Mouse (Mus musculus): ENCODE results near the gene Otor.

Otor gene

DNA sequence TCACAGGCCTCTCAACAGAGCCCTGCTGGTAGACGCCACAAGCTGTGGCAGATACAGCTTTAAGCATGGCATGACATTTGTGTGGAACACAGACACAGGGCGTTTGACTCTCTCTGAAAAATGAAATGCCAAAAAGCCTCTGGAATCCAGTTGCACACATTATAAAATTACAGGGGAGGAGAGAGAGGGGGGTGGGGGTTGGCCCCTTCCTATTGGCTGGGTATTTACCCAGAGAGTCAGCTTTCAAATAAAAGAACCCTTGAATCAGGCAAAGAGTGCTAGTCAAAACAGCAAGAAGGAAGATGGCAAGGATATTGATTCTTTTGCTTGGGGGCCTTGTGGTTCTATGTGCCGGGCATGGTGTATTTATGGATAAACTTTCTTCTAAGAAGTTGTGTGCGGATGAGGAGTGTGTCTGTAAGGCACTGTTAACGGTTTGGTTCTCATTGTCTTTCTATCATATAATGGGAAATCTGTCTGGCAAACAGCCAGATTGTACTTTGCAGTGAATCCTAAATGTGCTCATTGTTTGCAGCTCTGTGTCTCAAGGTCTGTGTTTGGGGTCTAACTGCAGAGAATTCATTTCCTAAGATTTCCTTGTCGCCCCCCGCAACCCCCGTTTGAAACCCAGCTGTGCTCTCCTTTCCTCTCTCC lies at the start of gene Otor:
TSS of gene Otor (plus strand) at position 276 of the 654 bp plus-strand sequence.
- DNase-seq (ENCODE audit: low spot score), result no peak

DNA sequence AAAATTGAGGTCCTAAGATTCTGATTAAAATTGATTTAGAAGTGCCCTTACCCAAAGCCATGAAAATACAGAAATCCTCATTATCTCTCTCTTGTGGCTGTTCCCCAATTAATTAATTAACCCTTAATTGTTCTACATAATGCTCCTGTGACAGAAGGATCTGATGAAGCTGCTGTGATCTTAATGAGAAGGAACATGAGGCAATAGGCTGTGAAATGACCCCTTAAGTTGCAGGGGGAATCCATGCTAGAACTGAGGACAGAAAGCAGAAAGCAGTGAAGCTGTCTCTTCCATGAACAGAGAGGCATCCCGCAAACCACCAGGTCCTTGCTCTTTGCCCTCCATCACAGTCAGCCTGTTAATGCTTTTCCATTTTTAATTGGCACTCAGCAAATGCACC lies 47.0 kb upstream of the Otor start:
- no peak for DNase-seq (ENCODE audit: low spot score)

DNA sequence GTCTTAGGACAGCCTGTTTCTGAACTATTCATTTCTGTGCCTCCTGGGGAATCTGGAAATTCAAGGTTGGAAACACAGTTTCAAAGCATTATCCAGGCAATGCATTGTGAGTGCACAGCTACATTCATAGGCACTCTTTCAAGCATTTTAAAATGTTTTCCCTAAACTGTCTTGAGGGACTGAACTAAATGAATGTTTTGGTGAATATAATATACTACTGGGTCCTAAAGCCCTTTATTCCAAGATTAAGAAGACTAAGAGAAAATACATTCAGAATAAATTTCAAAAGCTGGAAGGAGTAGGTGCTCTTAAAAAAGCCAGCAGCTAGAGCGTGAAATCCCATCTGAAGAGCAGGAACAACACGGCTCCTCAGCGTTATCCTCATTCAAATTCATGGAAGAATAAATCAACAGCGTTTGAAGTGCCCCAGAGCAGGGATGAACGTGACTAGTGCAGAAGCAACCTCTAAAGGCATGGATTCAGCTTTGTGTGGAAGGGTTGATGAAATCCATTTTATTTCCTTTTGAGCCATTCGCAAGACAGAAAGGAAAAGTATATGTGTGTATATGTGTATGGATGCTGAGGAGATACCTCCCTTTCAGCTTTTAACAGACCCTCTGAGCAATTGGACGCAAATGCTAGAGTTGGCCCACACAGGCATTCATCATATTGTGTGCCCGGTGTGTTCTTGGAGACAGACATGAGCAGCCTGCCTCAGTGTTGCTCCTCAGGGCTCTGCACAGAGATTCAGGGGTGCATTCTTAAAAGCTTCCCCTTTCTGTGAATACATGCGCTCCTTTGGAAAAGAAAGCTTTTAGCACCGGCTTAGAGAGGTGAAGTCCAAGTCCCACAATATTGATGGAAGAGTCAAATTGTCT lies 45.7 kb upstream of the Otor start:
- DNase-seq (ENCODE audit: low spot score), result no peak

DNA sequence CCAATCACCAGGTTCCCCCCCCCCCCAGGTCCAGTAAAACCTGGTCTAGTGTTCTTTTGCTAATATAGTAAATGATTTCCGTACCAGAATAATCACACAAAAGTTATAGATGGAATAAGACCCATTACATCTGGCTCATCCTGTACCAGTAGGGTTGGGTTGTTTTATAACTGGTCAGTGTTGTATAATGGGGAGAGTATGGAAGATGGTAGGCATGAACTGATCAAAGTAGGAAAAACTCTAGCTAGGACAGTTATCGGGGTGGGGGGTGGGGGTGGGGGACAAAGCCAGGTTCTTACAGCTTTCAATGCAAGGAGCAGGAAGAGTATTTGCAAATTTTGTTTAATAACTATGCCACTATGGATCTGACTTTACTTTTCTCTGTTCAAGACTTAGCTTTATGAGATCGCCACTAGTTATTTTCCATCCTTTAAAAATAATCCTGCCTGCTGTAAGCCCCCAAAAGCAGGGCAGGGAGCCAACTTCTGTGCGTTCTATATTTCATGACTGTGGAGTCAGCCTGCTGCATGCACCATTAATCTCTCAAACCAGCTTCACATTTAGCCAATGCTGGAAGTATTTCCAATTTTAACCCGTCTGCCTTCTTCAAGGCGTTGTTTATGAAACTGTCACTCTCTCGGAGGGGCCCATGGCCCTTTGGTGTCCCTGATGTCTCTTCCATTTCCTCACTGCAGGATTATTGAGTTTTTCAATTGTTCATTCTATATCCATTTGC lies 43.8 kb upstream of the Otor start:
- no peak for DNase-seq (ENCODE audit: low spot score)

DNA sequence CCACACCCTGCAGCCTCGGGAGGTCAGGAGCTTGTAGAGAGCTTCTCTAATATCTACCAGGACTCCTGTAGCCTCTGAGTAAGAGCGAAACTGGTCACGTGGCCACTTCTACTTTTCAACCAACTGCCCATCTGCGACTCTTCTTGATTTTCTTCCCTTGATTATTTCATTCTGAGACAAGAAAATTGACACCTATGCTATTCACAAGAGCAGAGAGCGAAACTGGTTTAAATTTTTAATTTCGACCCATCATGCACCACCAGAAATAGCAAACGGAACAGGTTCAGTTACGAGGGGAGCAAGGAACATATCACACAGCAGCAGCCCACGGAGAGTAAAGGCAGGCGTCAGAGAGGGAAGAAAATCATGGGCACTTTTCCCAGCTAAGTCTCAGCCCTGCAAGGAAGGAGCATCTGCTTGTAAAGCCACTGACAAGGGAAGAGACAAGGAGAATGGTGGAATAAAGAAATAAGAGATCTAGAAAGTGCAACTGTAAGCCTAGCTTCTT lies 43.1 kb upstream of the Otor start:
- no peak for DNase-seq (ENCODE audit: low spot score)

DNA sequence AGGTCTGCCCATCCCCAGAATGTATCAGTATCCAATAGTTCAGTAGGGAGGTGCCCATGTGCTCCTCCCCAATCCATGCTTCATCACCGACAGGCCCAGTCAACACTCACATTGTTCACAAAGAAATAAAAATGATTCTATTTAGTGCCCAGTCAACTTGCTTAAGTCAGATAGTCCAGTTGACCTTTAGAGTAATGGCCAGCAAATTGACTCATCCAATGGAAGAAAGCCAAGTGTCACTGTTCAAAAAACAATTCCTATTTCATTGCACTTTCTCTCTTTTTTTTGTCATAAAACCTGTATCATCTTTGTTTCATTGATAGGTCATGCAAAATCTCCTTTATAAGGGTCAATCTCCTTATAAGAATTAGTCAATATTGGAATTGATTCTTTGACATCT lies 36.7 kb upstream of the Otor start:
- DNase-seq (ENCODE audit: low spot score), result no peak

DNA sequence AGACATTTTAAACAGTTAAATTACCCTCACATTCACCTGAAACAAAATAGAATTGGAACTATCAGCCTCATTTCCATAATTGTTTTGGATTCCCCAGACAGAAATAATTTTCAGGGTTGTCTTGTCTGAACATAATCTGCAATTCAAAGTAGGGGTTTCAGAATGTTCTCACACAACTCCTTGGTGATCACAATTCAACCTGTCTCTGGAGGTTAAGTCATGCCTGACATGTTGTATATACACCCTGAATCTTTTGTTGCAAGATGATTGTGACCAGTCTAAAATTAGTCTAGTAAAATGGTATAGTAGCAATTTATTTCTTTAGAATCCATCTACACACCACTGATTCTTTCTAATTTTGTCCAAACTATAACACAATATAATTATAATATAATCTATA lies 23.0 kb upstream of the Otor start:
- DNase-seq (ENCODE audit: low spot score), result no peak

DNA sequence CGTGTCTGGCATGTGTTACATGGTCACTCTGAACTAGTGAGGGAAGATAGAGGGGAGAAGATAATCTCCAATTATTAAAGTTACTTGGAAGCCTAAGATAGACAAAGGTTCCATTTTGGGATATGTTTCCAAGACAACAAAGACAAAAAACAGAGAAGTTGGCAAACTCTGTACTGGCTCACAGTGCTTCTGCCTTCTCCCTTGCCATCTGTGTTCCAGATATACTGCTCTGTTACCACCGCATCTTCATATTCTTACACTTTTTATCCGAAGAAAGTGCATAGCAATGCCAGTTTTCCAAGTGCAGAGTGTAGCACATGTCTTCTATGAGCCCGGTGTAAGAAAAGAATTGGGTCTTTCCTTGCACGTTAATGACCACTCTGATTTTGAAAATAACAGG lies 21.5 kb upstream of the Otor start:
- no peak for DNase-seq (ENCODE audit: low spot score)

DNA sequence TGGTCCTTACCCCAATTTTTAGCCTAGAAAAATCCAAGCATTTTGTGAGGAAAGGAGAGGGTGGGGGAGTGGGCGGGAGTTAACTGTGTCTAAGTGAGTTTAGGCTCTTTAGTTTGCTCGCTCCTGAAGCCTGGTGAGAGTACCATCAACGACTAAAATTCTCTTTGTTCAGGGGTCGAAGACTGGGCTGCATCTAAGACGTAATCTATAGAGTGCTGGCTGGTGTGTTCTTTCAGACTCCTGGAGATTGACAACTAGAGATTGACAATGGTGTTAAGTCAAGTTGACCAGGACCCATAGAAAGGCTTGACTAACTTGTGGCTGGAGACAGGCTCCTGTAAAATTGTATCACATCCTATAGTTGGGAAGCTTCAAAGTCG lies 15.9 kb upstream of the Otor start:
- DNase-seq (ENCODE audit: low spot score), result no peak

DNA sequence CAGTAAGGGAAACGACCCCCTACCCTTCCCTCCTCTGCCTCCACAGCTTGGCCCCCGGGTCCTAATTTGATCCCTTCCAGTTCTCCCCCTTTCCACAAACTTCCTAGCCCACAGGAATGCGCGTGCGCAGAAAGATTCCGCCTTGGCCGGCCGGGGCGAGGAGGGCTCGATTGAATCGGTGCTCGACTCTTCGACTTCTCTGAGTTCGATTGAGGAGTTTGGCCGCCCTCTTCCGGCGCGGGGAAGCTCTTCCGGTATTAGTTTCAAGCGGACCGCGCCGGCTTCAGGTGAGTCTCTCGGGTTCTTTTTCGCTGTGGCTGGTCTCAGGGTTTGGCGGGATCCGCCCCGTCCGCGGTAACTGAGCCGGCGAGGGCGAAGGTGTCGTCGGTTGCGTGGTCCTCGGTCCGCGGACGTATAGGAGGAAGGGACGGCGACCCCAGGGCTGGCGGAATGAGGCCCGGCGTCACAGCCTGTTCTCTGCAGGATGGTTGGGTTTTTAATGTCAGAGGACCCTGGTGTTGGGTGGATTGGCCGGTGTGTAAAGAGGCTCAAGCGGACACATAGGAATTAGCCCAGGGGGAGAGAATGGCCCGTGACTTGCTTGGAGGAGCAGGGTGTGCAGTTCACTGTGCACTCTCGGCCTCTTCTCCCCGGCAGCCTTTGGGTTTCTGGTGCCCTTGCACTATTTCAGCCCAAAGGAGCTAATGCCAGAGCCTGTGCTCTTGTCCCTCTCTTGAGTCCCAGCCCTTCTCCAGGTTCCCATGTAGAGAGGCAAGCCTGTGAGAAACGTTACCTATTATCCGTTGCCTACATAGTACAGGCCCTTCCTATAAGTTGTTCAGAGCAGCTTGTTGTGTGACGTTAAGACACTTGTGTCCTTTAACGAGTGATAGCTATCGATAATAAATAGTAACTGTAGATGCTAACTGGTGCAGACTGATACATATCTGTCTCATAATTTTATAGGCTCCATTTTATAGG lies 15.2 kb upstream of the Otor start, which contains the start of gene Snrpb2:
TSS of gene Snrpb2 (plus strand) at position 228 of the 981 bp plus-strand sequence.
- peak; percentile 90 for DNase-seq (ENCODE audit: low spot score)

DNA sequence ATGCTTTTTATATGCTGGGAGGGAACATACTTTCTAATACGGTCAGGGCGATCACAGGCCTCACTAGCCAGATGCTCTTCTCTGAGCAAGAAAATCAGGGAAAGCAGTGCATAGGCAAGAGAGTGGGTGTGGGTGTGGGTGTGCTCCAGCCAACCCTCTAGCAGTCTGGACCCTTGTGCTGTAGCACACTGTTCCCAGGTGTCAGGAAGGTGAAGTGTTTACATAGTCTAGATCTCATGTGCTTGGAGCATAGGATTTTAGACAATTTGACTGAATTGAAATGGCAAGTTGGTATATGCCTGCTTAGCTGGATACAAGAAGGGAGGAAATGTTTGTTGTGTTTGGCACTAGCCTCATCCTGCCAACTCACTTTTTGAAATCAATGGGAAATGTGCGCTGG lies 12.4 kb upstream of the Otor start:
- DNase-seq (ENCODE audit: low spot score), result no peak

DNA sequence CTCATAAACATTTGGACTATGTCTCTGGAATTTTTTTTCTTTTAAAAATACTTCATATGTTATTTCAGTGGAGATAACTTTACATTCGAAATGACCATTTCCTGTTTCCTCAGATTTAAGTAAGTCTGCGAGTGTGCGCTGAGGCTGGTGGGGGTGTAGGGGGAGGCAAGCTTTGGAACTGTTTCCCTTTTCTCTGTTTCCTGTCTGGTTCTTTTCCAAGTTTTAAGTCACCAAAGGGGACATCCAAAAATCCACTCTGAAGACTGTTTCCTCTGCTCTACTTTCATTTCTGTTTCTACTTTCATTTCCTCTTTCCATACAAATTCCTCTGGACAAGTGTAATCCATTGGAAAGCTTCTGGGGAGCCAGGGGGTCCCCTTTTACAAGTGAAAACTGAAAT lies 3.4 kb downstream of the Otor start:
- no peak for DNase-seq (ENCODE audit: low spot score)

DNA sequence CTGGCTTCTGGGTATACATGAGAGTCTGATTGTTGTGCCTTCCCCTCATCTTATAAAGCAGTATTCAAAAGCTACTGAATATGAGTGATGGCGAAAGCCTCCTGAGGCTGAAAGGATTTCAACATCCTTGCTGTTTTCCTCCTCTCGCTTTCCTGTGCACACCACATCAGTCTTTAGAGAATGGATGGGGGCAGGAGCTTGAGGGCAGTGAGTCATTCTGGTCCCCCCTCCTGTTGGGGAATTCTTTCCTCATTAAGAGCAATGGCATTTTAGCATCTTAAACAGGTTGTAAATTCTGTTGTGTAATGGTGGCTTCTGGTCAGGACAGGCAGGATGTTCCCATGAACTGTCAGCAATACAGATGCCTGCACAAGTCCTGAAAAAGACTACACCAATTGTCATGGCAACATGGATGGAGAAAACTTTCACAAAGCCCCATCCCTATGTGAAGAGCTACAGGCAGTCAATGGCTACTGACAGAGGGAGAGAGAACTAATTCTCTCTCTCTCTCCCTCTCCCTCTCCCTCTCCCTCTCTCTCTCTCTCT lies 6.7 kb downstream of the Otor start:
- no peak for DNase-seq (ENCODE audit: low spot score)

DNA sequence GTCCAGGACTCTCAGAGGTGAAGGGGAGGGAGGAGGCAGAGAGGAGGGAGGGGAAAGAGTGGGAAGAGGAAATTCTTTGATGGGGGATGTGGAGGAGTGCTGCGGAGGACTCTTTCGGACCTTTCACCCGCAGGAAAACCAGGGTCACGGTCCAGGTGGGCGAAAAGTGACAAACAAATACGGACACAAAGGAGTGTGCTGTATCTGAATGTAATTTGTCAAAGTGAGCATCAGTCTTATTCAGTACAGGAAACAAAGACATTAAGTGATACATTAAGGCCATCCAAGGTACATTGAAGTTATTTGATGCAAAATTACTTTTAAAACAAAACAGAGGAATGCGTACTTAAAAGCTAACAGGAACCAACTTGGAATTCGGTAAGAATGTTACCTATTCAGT lies 11.6 kb downstream of the Otor start:
- no peak for DNase-seq (ENCODE audit: low spot score)

DNA sequence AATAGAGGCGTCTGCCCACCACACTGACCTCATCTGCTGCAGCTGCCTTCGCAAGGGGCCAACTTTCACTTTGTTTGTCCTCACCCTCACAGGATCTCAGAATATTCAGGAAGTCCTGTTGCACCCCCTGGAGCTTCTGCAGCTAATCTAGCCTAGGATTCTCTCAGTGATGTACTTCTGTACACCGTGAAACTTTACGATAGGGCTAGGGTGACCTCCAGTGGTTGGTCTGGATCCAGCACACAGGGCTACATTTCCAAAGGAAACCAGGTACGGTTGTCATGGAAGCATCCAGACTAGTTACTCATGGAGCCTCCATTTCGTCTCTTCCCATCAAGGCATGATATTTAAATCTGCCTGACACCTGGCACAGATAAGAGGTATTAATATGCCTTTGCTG lies 15.5 kb downstream of the Otor start:
- DNase-seq (ENCODE audit: low spot score), result peak; percentile 8

DNA sequence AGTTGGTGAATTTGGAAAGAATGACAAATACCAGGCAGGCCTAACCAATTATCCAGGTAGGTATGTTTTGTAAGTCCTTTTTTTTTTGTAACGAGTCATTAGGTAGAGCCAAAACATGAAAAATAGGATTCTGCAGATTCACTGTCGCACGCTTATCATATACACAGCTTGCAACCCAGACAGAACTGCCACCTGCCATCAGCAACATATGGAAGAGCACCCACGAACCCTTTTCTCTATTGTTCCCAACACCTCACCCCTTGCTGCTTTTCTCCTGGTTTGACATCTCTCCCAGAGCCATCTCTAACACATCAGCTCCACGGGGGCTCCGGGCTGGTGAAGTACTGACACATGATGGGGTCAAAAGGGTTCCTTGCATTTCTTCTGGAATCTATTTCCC lies 16.5 kb downstream of the Otor start:
- DNase-seq (ENCODE audit: low spot score), result no peak

DNA sequence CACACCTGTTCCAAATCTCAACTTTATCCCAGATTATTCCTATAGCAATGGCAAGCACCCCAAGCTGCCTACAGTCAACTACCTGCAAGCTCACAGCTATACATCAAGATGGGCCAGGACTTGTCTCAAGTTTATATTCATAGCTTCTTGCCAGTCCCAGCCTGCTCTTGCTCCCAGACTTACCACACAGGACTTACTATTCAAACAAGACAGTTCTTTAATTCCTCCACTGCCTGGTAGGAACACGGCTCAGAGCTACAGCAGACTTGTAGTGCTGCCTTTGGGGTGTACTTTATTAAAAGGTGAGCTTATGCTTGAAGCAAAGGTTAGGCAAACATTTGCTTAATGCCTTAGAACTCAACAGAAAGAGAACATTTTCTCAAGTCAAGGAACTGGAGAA lies 18.9 kb downstream of the Otor start:
- DNase-seq (ENCODE audit: low spot score), result no peak

DNA sequence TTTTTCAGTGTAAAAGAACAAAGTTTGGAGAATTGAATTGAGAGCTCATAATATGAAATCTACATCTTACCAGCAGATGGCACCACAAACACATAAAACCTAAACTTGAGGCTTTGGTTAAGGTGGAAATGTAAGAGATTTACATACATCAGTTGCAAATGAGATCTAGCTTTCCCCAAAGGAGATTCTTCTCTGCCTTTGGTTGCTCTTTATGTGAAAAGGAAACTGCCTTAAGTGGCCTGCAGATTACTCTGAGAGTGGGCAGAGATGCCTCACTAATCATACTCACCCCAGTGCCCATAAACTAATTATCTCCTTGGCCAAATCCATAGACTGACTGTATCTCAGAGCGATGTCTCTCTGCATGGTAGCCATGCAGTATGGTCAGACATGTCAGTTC lies 35.6 kb downstream of the Otor start:
- DNase-seq (ENCODE audit: low spot score), result no peak

DNA sequence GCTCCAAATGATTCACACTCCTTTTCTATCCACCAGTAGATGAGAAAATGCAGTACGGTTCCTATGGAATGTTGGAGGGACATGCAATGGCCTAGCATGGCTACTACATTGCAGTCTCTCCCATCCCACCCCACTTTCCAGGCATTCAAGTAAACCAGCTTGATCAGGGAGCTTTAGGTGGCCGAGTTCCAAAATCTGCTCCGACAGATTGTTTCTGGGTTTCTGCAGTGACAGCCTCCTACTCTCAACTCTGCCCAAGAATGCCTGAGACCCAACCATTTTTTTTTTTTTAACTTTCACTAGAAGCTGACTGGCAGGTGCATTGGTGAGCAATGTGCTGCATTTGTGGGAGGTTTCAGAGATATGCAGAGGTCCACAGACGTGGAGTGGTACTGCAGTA lies 36.4 kb downstream of the Otor start:
- no peak for DNase-seq (ENCODE audit: low spot score)

DNA sequence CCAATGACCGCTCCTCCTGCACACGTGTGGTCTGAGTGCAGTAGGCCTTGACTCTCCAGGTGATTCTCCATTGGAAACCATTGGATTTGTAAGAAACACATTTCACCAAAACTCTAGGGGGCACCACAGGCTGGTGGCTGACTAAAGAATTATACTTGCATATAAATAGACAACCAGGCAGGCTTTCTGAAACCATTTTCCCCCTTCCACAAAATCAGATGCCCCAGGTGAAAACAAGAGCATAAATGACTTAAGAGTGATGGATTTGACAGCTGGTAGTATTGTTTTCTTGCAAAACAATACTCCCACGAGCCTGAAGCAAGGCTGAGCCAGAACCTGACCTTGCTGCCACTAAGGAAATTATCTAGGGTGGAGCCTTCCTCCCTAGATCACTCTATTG lies 39.2 kb downstream of the Otor start:
- DNase-seq (ENCODE audit: low spot score), result no peak

DNA sequence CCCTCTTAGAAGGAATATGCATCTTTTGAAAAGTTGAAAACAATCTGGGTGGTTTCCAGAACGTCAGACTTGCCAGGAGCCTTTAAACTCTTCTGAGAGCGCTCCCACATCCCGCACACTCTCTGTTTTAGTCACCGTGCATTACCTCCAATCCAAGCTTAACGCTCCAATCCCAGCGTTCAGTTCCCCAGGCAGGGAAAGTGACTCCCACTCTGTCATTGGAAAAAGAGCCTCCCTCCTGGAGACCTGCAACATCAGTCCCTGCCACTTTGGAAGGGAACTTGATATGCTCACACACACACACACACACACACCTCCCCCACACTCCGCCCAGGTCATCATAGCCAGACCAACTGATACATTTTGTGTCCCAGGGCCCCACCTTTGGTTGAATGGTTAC lies 39.9 kb downstream of the Otor start:
- DNase-seq (ENCODE audit: low spot score), result no peak
